In the genomic region with DNA sequence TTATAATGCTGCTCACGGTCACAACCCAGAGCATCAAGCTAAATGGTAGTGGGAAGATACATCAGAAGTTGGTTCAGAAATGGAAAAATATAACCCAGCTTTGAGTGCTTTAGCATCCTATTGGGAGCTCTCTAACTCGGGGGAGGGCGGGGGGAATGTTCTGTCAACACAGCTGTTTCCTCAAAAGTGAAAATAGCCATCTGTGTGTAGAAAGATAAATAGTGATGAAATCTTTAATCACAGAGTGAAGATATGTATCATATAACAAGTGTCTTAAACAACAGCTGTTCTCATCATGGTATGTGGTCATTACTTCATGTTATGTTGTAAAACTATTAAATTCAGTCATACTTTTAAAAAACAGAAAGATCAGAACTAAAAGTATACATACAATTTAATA, we compare ENCODE assay signal across 22 mouse cellular contexts.
"Had no signal": no experiment of that assay in that cellular context is flagged by ENCODE, and none has a peak within 500 bp of the region (broad histone marks: within the 10 kb centered on the region; RNA-seq: fewer than 3 reads in every experiment).

No protein-coding gene starts in this region.

- ATAC-seq: liver, postnatal 0 days had no signal

- H3K4me2 ChIP-seq: kidney, embryonic 15.5 days; limb, embryonic 12.5 days; limb, embryonic 15.5 days; liver, embryonic 11.5 days; lung, embryonic 14.5 days; midbrain, embryonic 11.5 days; neural tube, embryonic 12.5 days; neural tube, embryonic 15.5 days; stomach, embryonic 15.5 days had no signal

- H3K4me1 ChIP-seq: kidney, embryonic 15.5 days; limb, embryonic 15.5 days; neural tube, embryonic 12.5 days; neural tube, embryonic 15.5 days; stomach, embryonic 15.5 days had no signal

- DNase-seq: kidney, postnatal 14 days; kidney, postnatal 4 days; left cerebral cortex, postnatal 4 days; liver, postnatal 0 days; lung, embryonic 14.5 days; lung, postnatal 10 days; lung, postnatal 4 days; midbrain, embryonic 14.5 days; right cerebral cortex, adult 18-20 months; right cerebral cortex, postnatal 14 days; spleen, adult 18-20 months; thymus, adult 18-20 months; thymus, postnatal 36 days had no signal

- H3K27me3 ChIP-seq: kidney, embryonic 15.5 days; limb, embryonic 12.5 days; limb, embryonic 15.5 days; neural tube, embryonic 12.5 days; neural tube, embryonic 15.5 days; stomach, embryonic 15.5 days had no signal

- H3K9ac ChIP-seq: kidney, embryonic 15.5 days; limb, embryonic 12.5 days; limb, embryonic 15.5 days; liver, embryonic 14.5 days; liver, postnatal 0 days; lung, embryonic 14.5 days; neural tube, embryonic 12.5 days; neural tube, embryonic 15.5 days; stomach, embryonic 15.5 days had no signal

- H3K4me3 ChIP-seq: kidney, embryonic 15.5 days; limb, embryonic 12.5 days; limb, embryonic 15.5 days; neural tube, embryonic 12.5 days; neural tube, embryonic 15.5 days; stomach, embryonic 15.5 days had no signal

- H3K36me3 ChIP-seq: kidney, embryonic 15.5 days; limb, embryonic 12.5 days; limb, embryonic 15.5 days; neural tube, embryonic 12.5 days; neural tube, embryonic 15.5 days; stomach, embryonic 15.5 days had no signal

- H3K27ac ChIP-seq: kidney, embryonic 15.5 days; limb, embryonic 12.5 days; limb, embryonic 15.5 days; liver, embryonic 14.5 days; neural tube, embryonic 12.5 days; neural tube, embryonic 15.5 days; stomach, embryonic 15.5 days had no signal

- H3K9me3 ChIP-seq: kidney, embryonic 15.5 days; limb, embryonic 12.5 days; limb, embryonic 15.5 days; neural tube, embryonic 12.5 days; neural tube, embryonic 15.5 days; stomach, embryonic 15.5 days had no signal
